Mouse (Mus musculus) v-Abl transformed pro-B cells (cell line): ENCODE results near the gene Inafm2.

ENCODE experiments used
- in situ Hi-C, 2 experiments: fragments of 400-800 bp; cut with MboI; formaldehyde crosslinking; loops; one replicate each; pipeline ENCODE4 v1.15.1; 2025; ENCODE audit not compliant: unreplicated experiment in 2 of 2

The Inafm2 gene

GRCm38 (mm10) chr2:118775846-118776245, 30.3 kb downstream of the Inafm2 start:
- in situ Hi-C loops: no loop called here

- in situ Hi-C loops: no loop called here
Observed at GRCm38 (mm10) chr2:118776295-118776694, 30.7 kb downstream of the Inafm2 start.

GRCm38 (mm10) chr2:118778418-118778817, 32.9 kb downstream of the Inafm2 start:
- in situ Hi-C loops: no loop called here

GRCm38 (mm10) chr2:118779065-118779464, 33.5 kb downstream of the Inafm2 start:
- in situ Hi-C loops: no loop called here

- in situ Hi-C loops: no loop called here
Observed at GRCm38 (mm10) chr2:118779504-118780480, 34.2 kb downstream of the Inafm2 start, which contains the start of gene Disp2. Gene Disp2, plus strand, starts transcription at chr2:118779719.

GRCm38 (mm10) chr2:118781115-118781514, 35.6 kb downstream of the Inafm2 start:
- in situ Hi-C loops: no loop called here

- in situ Hi-C loops: no loop called here
Observed at GRCm38 (mm10) chr2:118782303-118782702, 36.7 kb downstream of the Inafm2 start.

GRCm38 (mm10) chr2:118783093-118783492, 37.5 kb downstream of the Inafm2 start:
- in situ Hi-C loops: no loop called here

GRCm38 (mm10) chr2:118783663-118784062, 38.1 kb downstream of the Inafm2 start:
- in situ Hi-C loops: no loop called here

GRCm38 (mm10) chr2:118786525-118786924, 41.0 kb downstream of the Inafm2 start:
- in situ Hi-C loops: no loop called here

GRCm38 (mm10) chr2:118789501-118789900, 43.9 kb downstream of the Inafm2 start:
- in situ Hi-C loops: no loop called here

GRCm38 (mm10) chr2:118790221-118790550, 44.6 kb downstream of the Inafm2 start:
- in situ Hi-C loops: no loop called here

GRCm38 (mm10) chr2:118790551-118791525, 45.3 kb downstream of the Inafm2 start:
- in situ Hi-C loops: no loop called here

GRCm38 (mm10) chr2:118791591-118792258, 46.2 kb downstream of the Inafm2 start:
- in situ Hi-C loops: no loop called here

GRCm38 (mm10) chr2:118792259-118792613, 46.7 kb downstream of the Inafm2 start:
- in situ Hi-C loops: no loop called here

GRCm38 (mm10) chr2:118793636-118794035, 48.1 kb downstream of the Inafm2 start:
- in situ Hi-C loops: no loop called here
